Mouse (Mus musculus) forebrain, embryonic 12.5 days (tissue): ENCODE results near the gene Zfp784. TPM values are rescaled to one million over a fixed set of nuclear protein-coding genes. Genes with fewer than 3 reads are reported as not detected.
A peak's percentile ranks its signal among the peaks of the same experiment; 100 is the strongest.
"Not testable (repeated sequence)": the region's sequence is repeated elsewhere in the genome, so short reads cannot be mapped to it uniquely, and the experiment has no call there.

ENCODE experiments used
- ATAC-seq: fragments of 200-750 bp; cut with Nextera tagmentation; 2 replicates; pipeline ENCODE4 v1.8.0; 2017; ENCODE audit warnings: moderate TSS enrichment; ENCODE audit not compliant: low FRiP score
- H3K27ac ChIP-seq: fragments of 300-500 bp; sonication (generic); 2 replicates; pipeline ENCODE4 v1.5.1; 2016; ENCODE audit warnings: mild to moderate bottlenecking
- H3K27me3 ChIP-seq: fragments of 300-500 bp; sonication (generic); 2 replicates; pipeline ENCODE4 v1.6.1; 2016; ENCODE audit warnings: mild to moderate bottlenecking
- H3K36me3 ChIP-seq: fragments of 300-500 bp; sonication (generic); replicated peaks from 2 replicates; pipeline ENCODE4 v1.6.1; 2016; ENCODE audit warnings: mild to moderate bottlenecking
- H3K4me1 ChIP-seq: fragments of 300-500 bp; sonication (generic); 2 replicates; pipeline ENCODE4 v1.6.1; 2016
- H3K4me2 ChIP-seq: fragments of 300-500 bp; sonication (generic); 2 replicates; pipeline ENCODE4 v1.6.1; 2016; ENCODE audit warnings: mild to moderate bottlenecking, moderate library complexity
- H3K4me3 ChIP-seq: fragments of 300-500 bp; sonication (generic); replicated peaks from 2 replicates; pipeline ENCODE4 v1.5.1; 2016; ENCODE audit warnings: mild to moderate bottlenecking
- H3K9ac ChIP-seq: fragments of 300-500 bp; sonication (generic); 2 replicates; pipeline ENCODE4 v1.6.1; 2016; ENCODE audit warnings: mild to moderate bottlenecking
- H3K9me3 ChIP-seq: fragments of 300-500 bp; sonication (generic); 2 replicates; pipeline ENCODE4 v1.6.1; 2016
- WGBS: fragments of 180-500 bp; shearing (Covaris S2); methylation state at CpG from one replicate; pipeline ENCODE4 v1.1.7; 2016; 5-methylcytosine and 5-hydroxymethylcytosine counted together
- polyA plus RNA-seq: library from polyadenylated mRNA; unstranded; fragments of >200 nt; fragmentation: Nextera tagmentation; extraction: Ambion mirVana; gene quantifications from 2 replicates; pipeline ENCODE4 v1.2.1, GENCODE M21; 2016

The Zfp784 gene
- polyA plus RNA-seq, 1 experiment from 2014 or later = 4.0 TPM

DNA sequence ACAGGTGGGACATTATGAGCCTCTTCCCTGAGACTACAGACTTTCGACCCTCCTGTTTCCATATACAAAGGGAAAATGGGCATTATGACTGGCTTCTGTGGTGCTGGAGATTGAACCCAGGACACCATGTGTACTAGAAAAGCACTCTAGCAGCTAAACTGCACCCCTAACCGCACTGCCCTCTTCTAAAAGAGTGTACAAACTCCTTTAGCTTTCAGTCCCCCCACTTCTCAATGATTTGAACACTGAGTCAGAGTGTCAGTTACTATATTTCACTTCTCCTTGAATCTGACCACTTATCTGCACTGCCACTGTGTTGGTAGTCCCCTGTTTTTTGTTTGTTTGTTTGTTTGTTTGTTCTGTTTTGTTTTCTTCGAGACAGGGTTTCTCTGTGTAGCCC lies 4.4 kb downstream of the Zfp784 start, which contains the start of gene 4632433K11Rik:
Gene 4632433K11Rik, plus strand, starts transcription at position 301 of the 400 bp plus-strand sequence.
- Histone ChIP-seq H3K4me3 (no peak within 1 kb of the TSS), H3K9me3 (peaks cover 29% of the 10 kb centered on the region), H3K4me1 (peaks cover 9% of the 10 kb centered on the region), H3K27ac (no peak within 1 kb of the TSS), H3K27me3 (no peaks in the 10 kb centered on the region), H3K36me3 (peaks cover 77% of the 10 kb centered on the region), H3K4me2 (no peak within 1 kb of the TSS), H3K9ac (no peak within 1 kb of the TSS)
- WGBS = 91% methylated on average over 3 of the region's 3 CpGs
- ATAC-seq = no peak

DNA sequence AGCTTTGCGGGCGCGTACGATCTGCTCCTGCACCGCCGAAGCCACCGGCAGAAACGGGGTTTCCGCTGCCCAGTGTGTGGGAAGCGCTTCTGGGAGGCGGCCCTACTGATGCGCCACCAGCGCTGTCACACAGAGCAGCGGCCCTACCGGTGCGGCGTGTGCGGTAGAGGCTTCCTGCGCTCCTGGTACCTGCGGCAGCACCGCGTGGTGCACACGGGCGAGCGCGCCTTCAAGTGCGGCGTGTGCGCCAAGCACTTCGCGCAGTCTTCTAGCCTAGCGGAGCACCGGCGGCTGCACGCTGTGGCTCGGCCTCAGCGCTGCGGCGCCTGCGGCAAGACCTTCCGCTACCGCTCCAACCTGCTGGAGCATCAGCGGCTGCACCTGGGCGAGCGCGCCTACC lies 6.8 kb downstream of the Zfp784 start:
- ATAC-seq = no peak

DNA sequence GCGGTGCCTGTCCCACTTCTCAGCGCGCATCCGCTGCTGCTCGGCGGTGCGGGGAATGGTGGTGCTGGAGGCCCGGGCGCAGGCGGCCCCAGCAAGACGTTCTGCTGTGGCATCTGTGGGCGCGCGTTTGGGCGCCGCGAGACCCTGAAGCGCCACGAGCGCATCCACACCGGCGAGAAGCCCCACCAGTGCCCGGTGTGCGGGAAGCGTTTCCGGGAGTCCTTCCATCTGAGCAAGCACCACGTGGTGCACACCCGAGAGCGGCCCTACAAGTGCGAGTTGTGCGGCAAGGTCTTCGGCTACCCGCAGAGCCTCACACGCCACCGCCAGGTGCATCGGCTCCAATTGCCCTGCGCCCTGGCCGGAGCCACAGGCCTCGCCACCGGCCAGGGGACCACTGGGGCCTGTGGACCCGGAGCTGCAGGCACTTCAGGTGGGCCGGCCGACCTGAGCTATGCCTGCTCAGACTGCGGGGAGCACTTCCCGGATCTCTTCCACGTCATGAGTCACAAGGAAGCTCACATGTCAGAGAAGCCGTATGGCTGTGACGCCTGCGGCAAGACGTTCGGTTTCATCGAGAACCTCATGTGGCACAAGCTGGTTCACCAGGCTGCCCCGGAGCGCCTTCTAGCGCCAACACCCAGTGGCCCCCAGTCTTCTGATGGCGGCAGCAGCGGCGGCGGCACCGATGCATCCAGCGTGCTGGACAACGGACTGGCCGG lies 7.5 kb downstream of the Zfp784 start:
- H3K36me3 ChIP-seq = peaks cover 94% of the 10 kb centered on the region
- ATAC-seq = no peak
- H3K4me3 ChIP-seq = 0 out of 2 replicates have a peak overlapping the region, but pooled peaks have one; percentile 4
- H3K9me3 ChIP-seq = peaks cover 29% of the 10 kb centered on the region
- H3K9ac ChIP-seq = no peak overlapping the region
- no peaks in the 10 kb centered on the region for H3K4me1 ChIP-seq
- no peak overlapping the region for H3K27ac ChIP-seq
- 85% methylated on average over 63 of the region's 63 CpGs for WGBS
- H3K4me2 ChIP-seq = no peak overlapping the region
- H3K27me3 ChIP-seq = no peaks in the 10 kb centered on the region

More for the DNA sequence above, 6.8 kb downstream of the Zfp784 start:
- WGBS = 78% methylated on average over 43 of the region's 46 CpGs
- Histone ChIP-seq H3K4me3 (no peak overlapping the region), H3K27ac (no peak overlapping the region), H3K4me2 (no peak overlapping the region), H3K9ac (no peak overlapping the region), H3K9me3 (peaks cover 29% of the 10 kb centered on the region), H3K36me3 (peaks cover 95% of the 10 kb centered on the region), H3K4me1 (no peaks in the 10 kb centered on the region), H3K27me3 (no peaks in the 10 kb centered on the region)

DNA sequence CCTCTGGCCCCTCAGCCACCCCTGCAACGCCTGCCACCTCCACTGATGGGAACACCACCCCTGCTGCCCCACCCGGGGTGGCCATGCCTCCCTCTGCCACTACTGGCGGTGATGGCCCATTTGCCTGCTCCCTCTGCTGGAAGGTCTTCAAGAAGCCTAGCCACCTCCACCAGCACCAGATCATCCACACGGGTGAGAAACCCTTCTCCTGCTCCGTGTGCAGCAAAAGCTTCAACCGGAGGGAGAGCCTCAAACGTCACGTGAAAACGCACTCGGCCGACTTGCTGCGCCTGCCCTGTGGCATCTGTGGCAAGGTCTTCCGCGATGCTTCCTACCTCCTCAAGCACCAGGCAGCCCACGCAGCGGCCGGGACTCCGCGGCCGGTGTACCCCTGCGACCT lies 8.3 kb downstream of the Zfp784 start:
- no peak for ATAC-seq
- 94% methylated on average over 21 of the region's 21 CpGs for WGBS
- Histone ChIP-seq H3K36me3 (peaks cover 92% of the 10 kb centered on the region), H3K9ac (no peak overlapping the region), H3K4me2 (no peak overlapping the region), H3K4me1 (no peaks in the 10 kb centered on the region), H3K27me3 (no peaks in the 10 kb centered on the region), H3K27ac (no peak overlapping the region), H3K4me3 (peak overlapping the region; percentile 4; the same call in 1 of the 2 replicates), H3K9me3 (peaks cover 29% of the 10 kb centered on the region)

DNA sequence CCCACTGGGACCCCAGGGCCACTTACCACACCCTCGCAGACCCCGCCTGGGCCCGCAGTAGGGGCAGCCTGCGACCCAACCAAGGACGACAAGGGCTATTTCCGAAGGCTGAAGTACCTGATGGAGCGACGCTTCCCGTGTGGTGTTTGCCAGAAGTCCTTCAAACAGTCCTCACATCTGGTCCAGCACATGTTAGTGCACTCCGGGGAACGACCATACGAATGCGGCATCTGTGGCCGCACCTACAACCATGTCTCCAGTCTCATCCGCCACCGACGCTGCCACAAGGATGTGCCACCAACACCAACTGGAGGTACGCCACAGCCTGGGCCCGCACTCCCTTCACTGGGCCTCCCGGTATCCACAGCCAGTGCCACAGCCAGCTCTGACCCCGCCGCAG lies 8.7 kb downstream of the Zfp784 start:
- ATAC-seq = no peak
- Histone ChIP-seq H3K4me1 (no peaks in the 10 kb centered on the region), H3K36me3 (peaks cover 92% of the 10 kb centered on the region), H3K27me3 (no peaks in the 10 kb centered on the region), H3K27ac (no peak overlapping the region), H3K9me3 (peaks cover 29% of the 10 kb centered on the region), H3K9ac (no peak overlapping the region), H3K4me2 (no peak overlapping the region), H3K4me3 (no peak overlapping the region)
- 95% methylated on average over 22 of the region's 22 CpGs for WGBS

DNA sequence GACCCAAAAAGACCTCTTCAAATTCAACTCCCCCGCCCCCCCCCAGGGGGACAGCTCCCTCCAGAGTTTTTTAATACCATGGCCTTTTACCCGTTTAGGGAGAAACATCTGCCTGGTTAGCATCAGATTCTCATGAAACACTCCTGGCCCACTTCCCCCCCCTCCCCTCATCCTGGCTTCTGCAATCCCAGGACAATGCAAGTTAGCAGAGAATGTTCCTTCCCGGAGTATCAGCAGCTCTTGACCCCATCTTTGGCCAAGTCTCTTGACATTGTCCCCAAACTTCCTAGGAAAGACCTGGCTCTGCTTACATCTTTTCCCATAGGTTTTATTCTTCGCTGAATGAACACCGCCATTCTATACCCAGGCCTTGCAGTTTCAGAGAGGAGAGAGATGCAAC lies 17.0 kb downstream of the Zfp784 start:
- H3K9me3 ChIP-seq = no peaks in the 10 kb centered on the region
- H3K27me3 ChIP-seq = no peaks in the 10 kb centered on the region
- peak overlapping the region; percentile 90 for H3K4me3 ChIP-seq
- no peak for ATAC-seq
- peak overlapping the region; percentile 95; the same call in 1 of the 2 replicates for H3K27ac ChIP-seq
- H3K4me1 ChIP-seq = peaks cover 18% of the 10 kb centered on the region
- peaks cover 47% of the 10 kb centered on the region for H3K36me3 ChIP-seq
- peak overlapping the region; percentile 95 for H3K9ac ChIP-seq
- WGBS = 45% methylated on average over 5 of the region's 5 CpGs
- peak overlapping the region; percentile 86 for H3K4me2 ChIP-seq

DNA sequence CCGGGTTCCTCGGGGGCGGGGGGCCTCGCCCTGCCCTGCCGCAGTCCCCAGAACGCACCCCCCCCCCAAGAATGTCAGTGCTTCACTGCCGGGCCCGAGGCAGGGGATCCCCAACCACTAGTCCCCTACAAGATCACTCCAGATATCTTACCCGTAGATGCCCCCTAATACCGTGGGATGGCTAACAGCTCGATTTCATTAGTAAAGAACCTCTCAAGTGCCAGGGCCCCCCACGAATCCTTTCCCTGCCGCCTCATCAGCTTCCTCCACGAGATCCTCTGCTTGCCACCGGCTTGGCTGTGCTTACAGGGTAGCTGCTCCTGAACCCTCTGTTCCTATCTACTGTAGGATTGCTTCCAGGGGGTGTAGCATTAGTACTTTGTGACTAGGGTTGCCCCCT lies 17.6 kb downstream of the Zfp784 start:
- Histone ChIP-seq H3K4me1 (peaks cover 23% of the 10 kb centered on the region), H3K27ac (peak overlapping the region; percentile 95), H3K4me3 (peak overlapping the region; percentile 90), H3K9ac (peak overlapping the region; percentile 95), H3K4me2 (peak overlapping the region; percentile 86), H3K9me3 (no peaks in the 10 kb centered on the region), H3K27me3 (no peaks in the 10 kb centered on the region), H3K36me3 (peaks cover 42% of the 10 kb centered on the region)
- no peak; the same call in 1 of the 2 replicates for ATAC-seq
- under 1% methylated on average over 14 of the region's 15 CpGs for WGBS

DNA sequence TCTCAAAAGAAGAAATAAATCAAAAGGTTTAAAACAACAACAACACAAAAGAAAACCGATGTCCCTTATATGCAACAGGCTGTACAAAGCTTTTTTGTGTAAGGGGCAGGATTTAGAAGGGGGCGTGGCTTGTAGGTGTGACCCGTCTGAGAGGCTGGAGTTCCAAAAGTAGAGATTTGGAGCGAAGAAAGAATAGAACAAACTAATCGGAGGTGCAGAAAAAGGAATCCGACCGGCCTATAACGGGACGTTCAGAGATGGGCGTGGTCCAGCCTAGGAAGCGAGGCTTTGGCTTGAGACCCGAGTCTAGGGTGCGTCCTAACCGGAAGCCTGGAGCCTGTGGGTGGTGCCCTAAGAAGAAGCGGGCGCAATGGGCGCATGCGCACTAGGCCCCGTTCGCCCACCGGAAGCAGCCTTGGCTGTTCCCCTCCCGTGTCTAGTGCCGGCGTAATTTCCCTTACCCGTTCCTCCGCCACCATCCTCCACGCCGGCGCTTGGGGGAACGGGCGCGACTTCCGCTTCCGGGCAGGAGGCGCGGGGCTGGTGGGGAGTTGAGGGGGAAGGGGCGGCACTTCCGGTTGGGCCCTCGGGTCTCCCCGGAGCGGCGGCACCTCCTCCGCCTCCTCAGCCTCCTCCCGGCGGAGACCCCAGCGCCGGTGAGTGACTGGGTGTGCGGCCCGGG lies 18.1 kb downstream of the Zfp784 start, which contains the start of the genes Zfp865 and Ccdc106:
Gene Zfp865, plus strand, starts transcription at position 377 of the 682 bp plus-strand sequence.
Gene Ccdc106, plus strand, starts transcription at position 554 of the 682 bp plus-strand sequence.
- H3K27ac ChIP-seq = peak within 1 kb of the TSS; percentile 95
- H3K4me1 ChIP-seq = peaks cover 23% of the 10 kb centered on the region
- H3K36me3 ChIP-seq = peaks cover 37% of the 10 kb centered on the region
- no peaks in the 10 kb centered on the region for H3K9me3 ChIP-seq
- H3K27me3 ChIP-seq = no peaks in the 10 kb centered on the region
- WGBS = under 1% methylated on average over 47 of the region's 49 CpGs
- H3K4me3 ChIP-seq = peak within 1 kb of the TSS; percentile 90
- peak; percentile 93 for ATAC-seq
- H3K9ac ChIP-seq = peak within 1 kb of the TSS; percentile 95
- peak within 1 kb of the TSS; percentile 86 for H3K4me2 ChIP-seq

DNA sequence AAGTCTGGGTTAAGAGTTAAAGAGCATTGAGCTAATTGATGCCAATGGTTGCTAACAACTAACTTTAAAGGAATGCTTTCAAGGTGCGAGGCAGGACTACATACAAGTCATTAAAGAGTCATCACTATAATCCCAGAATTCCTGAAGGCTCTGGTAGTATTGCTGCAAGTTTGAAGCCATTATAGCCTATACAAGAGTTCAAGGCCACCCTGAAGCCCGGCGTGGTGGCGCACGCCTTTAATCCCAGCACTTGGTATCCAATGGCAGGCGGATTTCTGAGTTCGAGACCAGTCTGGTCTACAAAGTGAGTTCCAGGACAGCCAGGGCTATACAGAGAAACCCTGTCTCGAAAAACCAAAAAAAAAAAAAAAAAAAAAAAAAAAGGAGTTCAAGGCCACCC lies 18.7 kb downstream of the Zfp784 start:
- not testable (repeated sequence) for H3K9me3 ChIP-seq, H3K27me3 ChIP-seq, ATAC-seq
- H3K4me1 ChIP-seq = peaks cover 23% of the 10 kb centered on the region
- WGBS = 34% methylated on average over 8 of the region's 8 CpGs
- H3K4me2 ChIP-seq = peak overlapping the region; percentile 86
- H3K4me3 ChIP-seq = peak overlapping the region; percentile 90
- H3K9ac ChIP-seq = peak overlapping the region; percentile 95; the same call in 1 of the 2 replicates
- H3K36me3 ChIP-seq = peaks cover 33% of the 10 kb centered on the region
- peak overlapping the region; percentile 95 for H3K27ac ChIP-seq

DNA sequence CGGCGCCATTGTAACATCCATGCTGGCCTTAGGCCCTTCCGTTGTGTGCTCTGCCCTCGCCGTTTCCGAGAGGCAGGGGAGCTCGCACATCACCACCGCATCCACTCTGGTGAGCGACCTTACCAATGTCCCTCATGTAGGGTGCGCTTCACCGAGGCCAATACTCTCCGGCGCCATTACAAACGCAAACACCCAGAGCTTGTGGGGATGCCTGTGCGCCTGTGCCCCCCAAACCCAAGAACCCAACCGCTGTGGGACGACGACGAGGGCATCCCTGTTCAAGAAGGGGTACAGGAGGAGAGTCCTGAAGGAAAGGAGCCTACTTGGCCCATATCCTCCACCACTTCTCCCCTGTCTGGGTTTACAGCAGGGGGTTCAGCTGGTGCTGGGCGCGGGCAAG lies 20.3 kb downstream of the Zfp784 start:
- no peaks in the 10 kb centered on the region for H3K9me3 ChIP-seq
- H3K9ac ChIP-seq = no peak overlapping the region
- H3K36me3 ChIP-seq = peaks cover 20% of the 10 kb centered on the region
- 97% methylated on average over 21 of the region's 21 CpGs for WGBS
- H3K4me3 ChIP-seq = no peak overlapping the region
- H3K27ac ChIP-seq = no peak overlapping the region
- H3K4me1 ChIP-seq = peaks cover 22% of the 10 kb centered on the region
- H3K4me2 ChIP-seq = no peak overlapping the region
- no peak for ATAC-seq
- H3K27me3 ChIP-seq = no peaks in the 10 kb centered on the region

DNA sequence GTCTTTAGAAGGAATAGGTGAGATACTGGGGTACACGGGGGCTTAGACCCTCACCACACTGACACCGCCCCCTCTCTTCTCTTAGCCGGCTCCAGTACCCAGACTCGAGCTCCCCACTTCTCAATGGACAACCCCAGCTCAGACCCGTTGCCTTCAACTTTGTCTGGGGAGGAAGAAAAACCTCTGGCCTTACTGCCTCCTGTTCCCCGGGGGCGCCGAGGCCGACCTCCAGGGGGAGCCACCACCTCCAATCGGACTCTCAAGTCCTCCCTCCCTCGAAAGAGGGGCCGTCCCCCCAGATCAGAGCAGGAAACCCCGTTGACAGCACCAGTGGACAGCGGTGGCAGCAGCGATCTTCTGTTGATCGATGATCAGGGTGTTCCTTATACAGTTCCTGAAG lies 20.9 kb downstream of the Zfp784 start:
- Histone ChIP-seq H3K27ac (no peak overlapping the region), H3K4me2 (no peak overlapping the region), H3K9me3 (no peaks in the 10 kb centered on the region), H3K27me3 (no peaks in the 10 kb centered on the region), H3K4me1 (peaks cover 19% of the 10 kb centered on the region), H3K9ac (no peak overlapping the region), H3K36me3 (peaks cover 20% of the 10 kb centered on the region), H3K4me3 (no peak overlapping the region)
- no peak for ATAC-seq
- WGBS = 89% methylated on average over 16 of the region's 16 CpGs

DNA sequence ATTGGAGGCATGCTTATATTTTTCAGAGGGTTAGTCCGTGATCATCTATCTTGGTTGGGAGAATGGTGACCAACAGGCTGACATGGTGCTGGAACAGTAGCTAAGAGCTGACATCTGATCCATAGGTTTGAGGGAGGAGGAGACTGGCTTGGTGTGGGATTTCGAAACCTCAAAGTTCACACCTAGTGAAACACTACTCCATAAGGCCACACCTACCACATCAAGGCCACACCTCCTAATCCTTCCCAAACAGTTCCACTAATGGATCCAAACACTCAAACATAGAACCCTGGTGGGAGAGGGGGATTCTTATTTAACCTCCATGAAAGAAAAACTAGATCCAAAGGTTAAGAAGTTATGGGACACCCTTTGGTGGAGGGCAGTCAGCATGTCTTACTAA lies 21.3 kb downstream of the Zfp784 start:
- Histone ChIP-seq H3K27me3 (no peaks in the 10 kb centered on the region), H3K4me2 (no peak overlapping the region), H3K27ac (no peak overlapping the region), H3K4me1 (peaks cover 19% of the 10 kb centered on the region), H3K4me3 (no peak overlapping the region), H3K9me3 (no peaks in the 10 kb centered on the region), H3K36me3 (peaks cover 20% of the 10 kb centered on the region), H3K9ac (no peak overlapping the region)
- no peak for ATAC-seq
- WGBS = 97% methylated on average over 2 of the region's 2 CpGs
